Mouse (Mus musculus): ENCODE data around the gene Ifna15.

GRCm38 (mm10) chr4:88522674-88523073 lies 35.4 kb downstream of the Ifna15 start, which contains the start of gene Ifnb1:
- TF ChIP-seq POLR2A (IDR thresholded peaks at IDR 0.05; ENCODE audit: control insufficient read depth, extremely low read depth, insufficient read depth, low read length, poor library complexity) (no peak), CTCF (IDR thresholded peaks at IDR 0.05; ENCODE audit: borderline replicate concordance, control insufficient read depth, extremely low read depth, insufficient read depth, low read length, poor library complexity) (no peak)
